Mouse (Mus musculus) G1E (cell line): Measurements from ENCODE around the gene Atp13a3. TPM values are rescaled to one million over a fixed set of nuclear protein-coding genes. Genes with fewer than 3 reads are reported as not detected.

Experiments
- ATAC-seq: 2 replicates; pipeline ENCODE4 v1.8.0; 2016; ENCODE audit warnings: mild to moderate bottlenecking; ENCODE audit not compliant: insufficient number of reproducible peaks, poor library complexity, low FRiP score, severe bottlenecking; ENCODE audit errors: extremely low read depth
- DNase-seq: peaks from one replicate; pipeline ENCODE4 v3.0.0; 2012; ENCODE audit warnings: low spot score
- H3K27me3 ChIP-seq: 2 replicates; pipeline ENCODE4 v1.6.1; 2012; ENCODE audit warnings: mild to moderate bottlenecking, low read length, inconsistent platforms; ENCODE audit not compliant: insufficient read depth
- H3K36me3 ChIP-seq: replicated peaks from 2 replicates; pipeline ENCODE3; 2012; ENCODE audit warnings: mild to moderate bottlenecking, inconsistent platforms
- H3K4me1 ChIP-seq: 2 replicates; pipeline ENCODE4 v1.6.1; 2012; ENCODE audit warnings: low read depth, low read length, inconsistent platforms, mixed read lengths; ENCODE audit not compliant: insufficient read depth
- H3K4me3 ChIP-seq: 2 replicates; pipeline ENCODE4 v1.5.1; 2012; ENCODE audit warnings: low read depth, mild to moderate bottlenecking, inconsistent platforms, low read length, moderate library complexity, mixed read lengths
- H3K9me3 ChIP-seq: replicated peaks from 2 replicates; pipeline ENCODE4 v1.6.1; 2012; ENCODE audit warnings: inconsistent platforms
- CTCF ChIP-seq: IDR thresholded peaks from 2 replicates; pipeline ENCODE4 v1.5.1; 2012; ENCODE audit warnings: low read depth, low read length, inconsistent platforms, mixed read lengths
- GATA1 ChIP-seq: IDR thresholded peaks from 2 replicates; pipeline ENCODE4 v1.6.1; 2012; ENCODE audit warnings: borderline replicate concordance, low read length, inconsistent platforms, mixed read lengths
- GATA2 ChIP-seq: IDR thresholded peaks from 2 replicates; pipeline ENCODE4 v1.6.1; 2012; ENCODE audit warnings: low read depth, low read length, inconsistent platforms, borderline replicate concordance
- POLR2AphosphoS5 ChIP-seq: IDR thresholded peaks from 2 replicates; pipeline ENCODE4 v1.6.1; 2012; ENCODE audit warnings: low read depth, low read length, inconsistent platforms; ENCODE audit not compliant: insufficient replicate concordance
- TAL1 ChIP-seq: conservative IDR thresholded peaks from 2 replicates; pipeline ENCODE4 v1.6.1; 2012; ENCODE audit warnings: low read depth, low read length, inconsistent platforms, mixed read lengths
- polyA plus RNA-seq: library from polyadenylated mRNA; stranded (reverse); fragments of >175 nt; gene quantifications from 2 replicates; pipeline ENCODE4 v1.2.3, GENCODE M21; 2012
- total RNA-seq, 2 experiments: library from RNA; stranded (forward) in 1 of 2; stranded (reverse) in 1 of 2; fragments of 200-1000 nt in 1 of 2; fragments of >200 nt in 1 of 2; fragmentation: Nextera tagmentation in 1 of 2; gene quantifications; 2 replicates each; pipeline ENCODE4 v1.2.3; 2014 to 2017

The Atp13a3 gene
- total and polyA plus RNA-seq, 3 experiments = 132 to 214 (median 202) TPM

DNA sequence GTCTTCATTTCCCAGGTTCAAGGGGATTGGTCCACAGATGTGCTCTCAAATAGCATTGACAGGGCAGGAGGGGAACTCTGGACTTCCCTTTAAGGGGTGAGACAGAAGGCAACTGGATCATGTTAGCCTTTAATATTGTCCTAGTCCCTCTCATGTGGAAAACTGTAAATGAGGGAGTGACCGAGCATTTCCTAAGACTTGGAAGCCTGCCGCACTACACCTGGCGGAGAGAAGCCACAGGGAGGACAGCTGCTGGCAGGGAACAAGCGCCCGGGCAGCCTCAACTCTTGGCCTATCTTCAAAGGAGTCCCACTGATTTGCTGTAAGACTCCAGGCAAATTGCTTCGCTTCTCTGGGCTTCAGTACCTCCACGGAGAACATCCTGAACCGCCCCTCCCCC lies 37.6 kb upstream of the Atp13a3 start:
- Histone ChIP-seq H3K4me1 (peaks cover 32% of the 10 kb centered on the region), H3K36me3 (no peaks in the 10 kb centered on the region), H3K4me3 (no peak overlapping the region), H3K27me3 (no peaks in the 10 kb centered on the region), H3K9me3 (no peaks in the 10 kb centered on the region)
- no peak for ATAC-seq
- DNase-seq = no peak
- TF ChIP-seq GATA2 = no peak
- no peak for TF ChIP-seq CTCF

DNA sequence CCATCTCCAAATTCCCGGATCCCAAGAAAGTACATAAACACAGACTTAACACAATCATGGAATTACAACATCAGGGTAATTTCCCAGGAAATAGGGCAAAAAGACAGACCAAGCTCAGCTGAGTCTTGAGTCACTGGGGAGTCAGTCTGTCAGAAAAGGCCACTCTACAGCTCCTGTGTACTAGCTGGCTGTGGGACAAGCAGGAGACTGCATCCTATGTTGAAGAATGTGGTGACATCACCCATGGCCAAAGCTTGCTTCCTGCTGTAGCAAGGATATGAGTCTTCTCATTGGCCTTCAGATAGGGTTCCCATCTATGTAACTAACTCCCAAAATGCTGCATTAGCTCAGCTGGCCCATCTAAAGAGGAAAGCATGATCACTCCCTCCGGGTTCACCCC lies 36.7 kb upstream of the Atp13a3 start:
- Histone ChIP-seq H3K9me3 (no peaks in the 10 kb centered on the region), H3K27me3 (no peaks in the 10 kb centered on the region), H3K4me1 (peaks cover 23% of the 10 kb centered on the region), H3K36me3 (no peaks in the 10 kb centered on the region), H3K4me3 (no peak overlapping the region)
- no peak for TF ChIP-seq CTCF
- no peak for TF ChIP-seq POLR2AphosphoS5
- TF ChIP-seq GATA1 = no peak
- TF ChIP-seq GATA2 = no peak
- DNase-seq (no peak), ATAC-seq (no peak)

DNA sequence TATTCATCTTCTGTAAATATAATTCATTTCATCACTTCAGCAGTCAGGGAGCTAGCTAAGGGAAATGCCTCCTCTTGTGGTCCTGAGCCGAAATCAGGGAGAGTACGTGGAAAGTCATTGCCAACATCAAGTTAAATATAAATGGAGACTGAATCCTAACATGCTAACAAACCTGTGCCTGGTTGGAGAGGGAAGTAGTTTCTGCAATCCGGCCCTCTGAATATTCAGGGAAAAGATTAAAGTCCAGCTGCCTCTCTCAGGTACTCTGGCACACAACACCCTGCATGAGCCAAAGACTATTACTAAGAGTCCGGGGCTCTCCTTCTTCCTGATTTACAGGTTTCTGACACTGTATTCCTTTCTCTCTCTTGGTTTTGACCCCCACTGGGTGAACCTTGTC lies 35.6 kb upstream of the Atp13a3 start:
- DNase-seq = no peak
- no peaks in the 10 kb centered on the region for H3K36me3 ChIP-seq
- H3K4me3 ChIP-seq = no peak overlapping the region
- peaks cover 19% of the 10 kb centered on the region for H3K4me1 ChIP-seq
- no peaks in the 10 kb centered on the region for H3K27me3 ChIP-seq
- TF ChIP-seq TAL1 = no peak
- no peak for TF ChIP-seq GATA2
- TF ChIP-seq CTCF = no peak
- no peak for TF ChIP-seq GATA1
- TF ChIP-seq POLR2AphosphoS5 = no peak
- ATAC-seq = no peak
- H3K9me3 ChIP-seq = no peaks in the 10 kb centered on the region

DNA sequence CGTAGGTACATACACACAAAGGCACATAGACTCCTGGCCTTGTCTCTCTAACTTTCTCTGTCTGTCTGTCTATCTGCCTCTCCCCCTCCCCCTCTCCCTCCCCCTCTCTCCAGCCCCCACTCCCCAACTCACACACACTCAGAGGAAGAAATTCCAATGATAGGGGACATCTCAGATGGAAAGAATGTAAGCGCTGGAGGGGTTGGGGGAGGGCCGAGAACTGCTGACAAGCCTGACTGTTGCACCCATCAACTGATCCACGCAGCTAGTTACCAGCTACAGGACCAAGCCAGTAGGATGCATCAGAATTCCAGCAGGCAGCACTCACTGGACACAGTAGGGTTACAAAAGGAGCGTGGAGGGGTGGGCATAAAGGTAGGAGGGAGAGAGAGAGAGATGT lies 34.1 kb upstream of the Atp13a3 start:
- DNase-seq = no peak
- Histone ChIP-seq H3K4me3 (no peak overlapping the region), H3K4me1 (peaks cover 19% of the 10 kb centered on the region), H3K36me3 (no peaks in the 10 kb centered on the region), H3K9me3 (no peaks in the 10 kb centered on the region), H3K27me3 (no peaks in the 10 kb centered on the region)
- TF ChIP-seq GATA2 = no peak
- no peak for TF ChIP-seq CTCF
- no peak for TF ChIP-seq TAL1
- TF ChIP-seq POLR2AphosphoS5 = no peak
- TF ChIP-seq GATA1 = no peak
- no peak for ATAC-seq

DNA sequence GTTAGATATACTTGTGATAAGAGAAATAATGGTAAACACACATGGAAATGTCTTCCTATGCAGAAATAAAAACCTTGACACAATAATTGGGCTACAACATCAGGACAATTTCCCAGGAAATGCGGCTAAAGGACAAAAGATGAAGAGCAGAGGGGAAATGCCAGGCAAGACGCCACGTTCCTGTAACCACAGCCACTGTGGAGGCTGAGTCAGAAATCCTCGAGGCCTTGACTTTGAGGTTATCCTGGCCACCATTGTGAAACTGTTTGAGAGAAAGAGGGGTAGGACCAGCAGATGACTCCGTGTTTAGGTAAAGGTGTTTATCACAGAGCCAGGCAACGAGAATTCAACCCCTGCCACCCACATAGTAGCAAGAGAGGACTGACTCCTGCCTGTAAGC lies 33.6 kb upstream of the Atp13a3 start:
- no peak for TF ChIP-seq TAL1
- TF ChIP-seq GATA1 = no peak
- no peak for TF ChIP-seq GATA2
- TF ChIP-seq POLR2AphosphoS5 = no peak
- no peak for TF ChIP-seq CTCF
- no peaks in the 10 kb centered on the region for H3K27me3 ChIP-seq
- no peaks in the 10 kb centered on the region for H3K9me3 ChIP-seq
- no peak for DNase-seq
- H3K4me3 ChIP-seq = no peak overlapping the region
- peaks cover 16% of the 10 kb centered on the region for H3K4me1 ChIP-seq
- no peaks in the 10 kb centered on the region for H3K36me3 ChIP-seq
- no peak for ATAC-seq

DNA sequence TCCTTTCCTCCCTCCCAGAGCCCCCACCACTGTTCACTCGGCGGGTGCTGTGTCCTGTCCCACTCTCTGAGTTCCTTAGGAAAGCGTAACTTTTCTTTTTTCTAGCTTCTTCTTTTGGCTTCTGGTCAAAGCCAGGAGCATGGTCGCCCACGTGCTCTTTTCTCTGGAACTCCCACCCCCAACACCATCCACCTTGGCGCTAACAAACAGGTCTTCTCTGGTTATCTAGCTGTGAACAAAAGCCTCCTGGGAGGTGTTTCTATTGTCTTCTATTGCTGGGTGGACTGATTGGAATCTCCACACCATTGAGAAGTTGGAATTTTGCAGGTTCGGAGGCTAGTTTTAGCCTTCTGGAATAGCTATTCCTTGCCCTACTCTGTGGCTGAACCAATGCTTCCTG lies 30.5 kb upstream of the Atp13a3 start:
- TF ChIP-seq CTCF = no peak
- TF ChIP-seq TAL1 = no peak
- no peak for TF ChIP-seq GATA2
- TF ChIP-seq GATA1 = no peak
- TF ChIP-seq POLR2AphosphoS5 = no peak
- DNase-seq (no peak), ATAC-seq (no peak)

DNA sequence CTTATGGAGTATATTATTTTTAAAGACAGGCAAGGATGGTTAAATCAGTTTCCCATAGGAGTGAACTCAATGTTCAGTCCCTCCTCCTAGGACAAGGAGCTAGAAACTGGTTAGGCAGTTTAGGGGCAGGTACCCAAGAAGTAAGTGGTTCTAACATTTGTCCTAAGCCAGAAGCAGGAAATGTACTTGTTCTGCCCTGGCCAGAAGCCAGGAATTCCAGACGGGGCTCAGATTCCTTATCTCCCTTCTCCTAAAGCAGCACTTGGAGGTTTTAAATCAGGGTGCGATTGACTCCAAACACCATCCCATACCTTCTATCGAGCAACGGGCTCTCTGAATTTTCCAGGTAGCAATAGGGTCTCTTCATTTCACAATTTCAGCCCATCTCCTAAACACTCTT lies 29.6 kb upstream of the Atp13a3 start:
- no peak for DNase-seq
- TF ChIP-seq TAL1 (no peak), POLR2AphosphoS5 (no peak), GATA2 (no peak), CTCF (no peak), GATA1 (no peak)
- Histone ChIP-seq H3K4me3 (no peak overlapping the region), H3K4me1 (peaks cover 43% of the 10 kb centered on the region), H3K9me3 (peaks cover 11% of the 10 kb centered on the region), H3K27me3 (no peaks in the 10 kb centered on the region), H3K36me3 (no peaks in the 10 kb centered on the region)
- ATAC-seq = no peak

More for the DNA sequence above, 30.5 kb upstream of the Atp13a3 start:
- no peaks in the 10 kb centered on the region for H3K36me3 ChIP-seq
- H3K27me3 ChIP-seq = no peaks in the 10 kb centered on the region
- peaks cover 11% of the 10 kb centered on the region for H3K9me3 ChIP-seq
- no peak overlapping the region for H3K4me3 ChIP-seq
- H3K4me1 ChIP-seq = peaks cover 34% of the 10 kb centered on the region
